8 mouse cellular contexts compared by ENCODE assay signal in genomic region chr3:95110911-95111726, GRCm38 (mm10). TPM values are rescaled to one million over a fixed set of nuclear protein-coding genes. Genes with fewer than 3 reads are reported as not detected.
DNase-seq lines count a peak whose midpoint lies in the region; ATAC-seq lines count a peak whose summit lies in the region.

Vps72 (plus strand) TSS chr3:95111022.

- no peaks in the 10 kb centered on the region for H3K27me3 ChIP-seq in heart, embryonic 10.5 days (ENCODE audit: insufficient read depth, poor library complexity, severe bottlenecking)
- no peaks in the 10 kb centered on the region for H3K27me3 ChIP-seq in kidney, embryonic 15.5 days

- H3K4me2 ChIP-seq in kidney, embryonic 15.5 days, result peak within 1 kb of the TSS; percentile 60

- peaks cover 11% of the 10 kb centered on the region; the same call in 1 of the 2 replicates for H3K4me1 ChIP-seq in heart, embryonic 10.5 days
- H3K4me1 ChIP-seq in kidney, embryonic 15.5 days, result peaks cover 15% of the 10 kb centered on the region

- H3K4me3 ChIP-seq in heart, embryonic 10.5 days, result peak within 1 kb of the TSS; percentile 79
- H3K4me3 ChIP-seq in kidney, embryonic 15.5 days (replicated peaks), result peak within 1 kb of the TSS; percentile 84

- H3K9ac ChIP-seq in kidney, embryonic 15.5 days, result peak within 1 kb of the TSS; percentile 83

- WGBS in heart, embryonic 10.5 days, result 1% methylated on average over 54 of the region's 54 CpGs
- 1% methylated on average over 54 of the region's 54 CpGs for WGBS in kidney, embryonic 15.5 days

- H3K36me3 ChIP-seq in heart, embryonic 10.5 days, result peaks cover 18% of the 10 kb centered on the region
- peaks cover 24% of the 10 kb centered on the region for H3K36me3 ChIP-seq in kidney, embryonic 15.5 days

- ATAC-seq in erythroblast, adult 5-6 weeks (replicated peaks; ENCODE audit: low FRiP score, poor library complexity, severe bottlenecking), result peak; percentile 70
- peak; percentile 73 for ATAC-seq in kidney, embryonic 15.5 days (replicated peaks; ENCODE audit: low FRiP score)
- peak; percentile 93 for ATAC-seq in monocyte, adult 5-6 weeks (replicated peaks; ENCODE audit: insufficient number of reproducible peaks, low FRiP score, low TSS enrichment, poor library complexity, severe bottlenecking)

- H3K9me3 ChIP-seq in heart, embryonic 10.5 days, result no peaks in the 10 kb centered on the region
- no peaks in the 10 kb centered on the region for H3K9me3 ChIP-seq in kidney, embryonic 15.5 days (replicated peaks)

- H3K27ac ChIP-seq in heart, embryonic 10.5 days, result peak within 1 kb of the TSS; percentile 98
- peak within 1 kb of the TSS; percentile 99 for H3K27ac ChIP-seq in kidney, embryonic 15.5 days

- DNase-seq in B cell, adult 2 months, result peak; percentile 87 to 89
- DNase-seq in brain, adult 2 months (ENCODE audit: low read depth, low spot score), result peak; percentile 98
- DNase-seq in heart, embryonic 10.5 days (ENCODE audit: low spot score), result peak; percentile 97
- peak; percentile 88 for DNase-seq in liver
- DNase-seq in spleen, postnatal 4 days (ENCODE audit: low spot score in 2 of 2), result peak; percentile 86 to 91

RNA-seq across cellular contexts. Expression of gene Vps72, which starts in this region (rescaled TPM):
- total RNA-seq in erythroblast, adult 5-6 weeks (2015; ENCODE audit: low replicate concordance), result 8.5 and 19.4 TPM in 2 replicates
- total RNA-seq in erythroblast, adult 5-6 weeks (2017; ENCODE audit: low replicate concordance), result 14.6 and 18.8 TPM in 2 replicates
- 124 and 172 TPM in 2 replicates for polyA plus RNA-seq in heart, embryonic 10.5 days (2016; fragmentation: Nextera tagmentation; extraction: Ambion mirVana)
- 168 and 184 TPM in 2 replicates for polyA plus RNA-seq in kidney, embryonic 15.5 days (2015; fragmentation: Nextera tagmentation; extraction: Ambion mirVana)
- 43.2 to 86.5 TPM (median 55.3 TPM) in 3 replicates for total RNA-seq in monocyte, adult 5-6 weeks (2017)

Comparison
In these comparisons a context has a peak if more than half of its experiments do, and no peak if none do; other contexts are left out.
1. Peak in every context shown above with its lines: DNase-seq, ATAC-seq, H3K4me3 ChIP-seq and H3K27ac ChIP-seq.